Mouse (Mus musculus): ENCODE results near the gene Cldnd1.

- TF ChIP-seq CTCF (IDR thresholded peaks at IDR 0.05): no peak
- no peak for TF ChIP-seq EP300 (IDR thresholded peaks at IDR 0.05)
These were observed 14.6 kb upstream of the Cldnd1 start for GRCm38 (mm10) chr16:58713128-58713527.
